Mouse (Mus musculus) Muller cell, postnatal 12 days (primary cell): ENCODE measurements at regions not wholly inside any gene's neighbourhood (a gene's known extent, or its start where the extent isn't known, plus 50 kb on each side); places are given as distances from the start of the nearest gene placed in this dataset.

Source experiments
- DNase-seq: peaks from one replicate; pipeline ENCODE4 v3.0.0-alpha.2; 2015; ENCODE audit errors: inconsistent ontology term

- DNase-seq, result peak; percentile 38
Observed at GRCm38 (mm10) chr7:88544393-88544792, 114.3 kb downstream of the Rab38 start.

DNA sequence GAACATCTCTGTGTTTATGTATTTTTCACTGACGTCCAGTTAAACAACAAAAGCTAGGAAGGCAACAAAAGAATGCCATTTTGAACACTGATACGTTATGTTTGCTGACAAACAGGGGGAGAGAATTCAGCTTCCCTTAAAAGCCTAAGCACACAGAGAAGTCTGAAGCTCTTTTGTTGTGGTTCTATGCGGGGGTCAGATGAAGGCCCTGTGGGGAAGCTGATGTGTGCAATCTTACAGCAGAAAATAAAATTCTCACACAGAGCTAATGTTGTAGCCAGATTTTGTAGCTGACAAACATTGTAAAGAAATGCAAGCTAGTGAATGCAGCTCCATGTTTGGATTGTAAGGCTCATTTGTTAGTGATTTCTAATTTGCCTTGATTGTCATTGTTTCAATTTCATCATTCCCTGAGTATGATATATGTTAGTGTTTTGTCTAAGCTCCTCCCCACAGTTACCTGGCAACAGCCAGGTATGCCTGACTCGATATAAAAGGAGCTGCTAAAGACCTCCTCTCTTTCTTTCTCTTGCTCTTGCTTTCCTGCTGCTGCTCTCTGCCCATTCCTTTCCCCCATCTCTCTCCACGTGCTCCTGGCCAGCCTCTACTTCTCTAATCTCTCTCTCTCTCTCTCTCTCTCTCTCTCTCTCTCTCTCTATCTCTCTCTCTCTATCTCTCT is 115.0 kb downstream of the Rab38 start:
- no peak for DNase-seq

- no peak for DNase-seq
Observed at GRCm38 (mm10) chr7:88575073-88575472, 145.0 kb downstream of the Rab38 start.

DNA sequence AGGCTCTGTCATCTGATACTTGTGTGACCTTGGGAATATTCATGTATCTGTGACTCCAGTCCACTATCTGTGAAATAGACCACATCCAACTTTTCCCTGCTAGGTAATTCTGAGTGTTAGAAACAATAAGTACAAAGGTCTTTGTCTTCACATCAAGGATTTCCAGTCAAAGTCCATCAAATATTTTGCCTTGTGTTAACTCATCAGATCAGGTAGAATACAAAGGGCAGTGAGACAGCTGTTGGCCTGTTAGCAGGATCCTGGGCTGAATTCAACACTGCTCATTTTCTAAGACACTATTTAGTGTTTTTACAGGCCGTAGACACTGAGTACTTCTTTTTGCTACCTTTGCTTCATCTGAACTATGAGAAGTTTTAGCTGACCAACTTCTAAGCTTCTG is 170.7 kb downstream of the Rab38 start:
- no peak for DNase-seq
